Mouse (Mus musculus) lung, adult 2 months (tissue): ENCODE data around the gene Dusp15.

Experiments used
- CTCF ChIP-seq: fragments of 200-500 bp; IDR thresholded peaks from 2 replicates; pipeline ENCODE4 v1.5.1; 2011; ENCODE audit warnings: mild to moderate bottlenecking, low read length, control low read depth; ENCODE audit not compliant: insufficient read depth
- POLR2A ChIP-seq: fragments of 200-500 bp; IDR thresholded peaks from 2 replicates; pipeline ENCODE4 v1.6.1; 2011; ENCODE audit warnings: low read depth, mild to moderate bottlenecking, control low read depth, low read length, borderline replicate concordance; ENCODE audit errors: extremely low read depth

GRCm38 (mm10) chr2:152948438-152949020 lies 3.0 kb downstream of the Dusp15 start:
- TF ChIP-seq CTCF = no peak
- no peak for TF ChIP-seq POLR2A
